ENCODE assay signal across 23 mouse cellular contexts in genomic region chr16:32613269-32613834, GRCm38 (mm10). TPM values are rescaled to one million over a fixed set of nuclear protein-coding genes. Genes with fewer than 3 reads are reported as not detected.
A peak's percentile ranks its signal among the peaks of the same experiment; 100 is the strongest.
DNase-seq lines count a peak whose midpoint lies in the region; ATAC-seq and TF ChIP-seq lines count a peak whose summit lies in the region.
"Had no signal": no experiment of that assay in that cellular context is flagged by ENCODE, and none has a peak within 500 bp of the region (broad histone marks: within the 10 kb centered on the region; RNA-seq: fewer than 3 reads in every experiment).

No protein-coding gene starts in this region.

- WGBS in hindbrain, postnatal 0 days, result 85% methylated on average over 3 of the region's 3 CpGs
- WGBS in hindbrain, embryonic 11.5 days, result 77% methylated on average over 3 of the region's 3 CpGs
- 46% methylated on average over 3 of the region's 3 CpGs for WGBS in liver, embryonic 16.5 days (ENCODE audit: insufficient replicate concordance)
- 80% methylated on average over 3 of the region's 3 CpGs for WGBS in forebrain, embryonic 14.5 days
- WGBS in forebrain, postnatal 0 days, result 82% methylated on average over 3 of the region's 3 CpGs

- TF ChIP-seq CTCF in hindbrain, postnatal 0 days (IDR thresholded peaks at IDR 0.05; ENCODE audit: low read depth), result peak; percentile 15; the same call in 1 of the 2 replicates
- TF ChIP-seq CTCF in MEL (IDR thresholded peaks at IDR 0.05 in 2 of 3, conservative IDR thresholded peaks at IDR 0.05 in 1 of 3; ENCODE audit: control insufficient read depth in 1 of 3, insufficient read depth in 1 of 3, low read depth in 2 of 3, low read length in 3 of 3, poor library complexity in 1 of 3, severe bottlenecking in 1 of 3), result peak in 1 of 3 experiments; percentile 5; a peak in 1 of 6 replicates
- TF ChIP-seq CTCF in forebrain, postnatal 0 days (IDR thresholded peaks at IDR 0.05; ENCODE audit: low read depth), result no peak

- no peak for TF ChIP-seq POLR2A in MEL (IDR thresholded peaks at IDR 0.05; ENCODE audit: control insufficient read depth in 1 of 2, insufficient read depth in 1 of 2, low read depth in 1 of 2, low read length in 2 of 2, poor library complexity in 1 of 2)

- no peak overlapping the region for H3K27ac ChIP-seq in hindbrain, postnatal 0 days
- no peak overlapping the region for H3K27ac ChIP-seq in hindbrain, embryonic 11.5 days (ENCODE audit: low read depth, low read length)
- H3K27ac ChIP-seq in MEL (ENCODE audit: control insufficient read depth, low read depth, low read length), result peak overlapping the region; percentile 70
- H3K27ac ChIP-seq in liver, embryonic 16.5 days (ENCODE audit: low read length), result peak overlapping the region; percentile 97
- H3K27ac ChIP-seq in forebrain, embryonic 14.5 days (ENCODE audit: low read depth, low read length), result no peak overlapping the region
- no peak overlapping the region for H3K27ac ChIP-seq in forebrain, postnatal 0 days (ENCODE audit: low read depth, low read length)
- H3K27ac ChIP-seq: embryonic facial prominence, embryonic 13.5 days; hindbrain, embryonic 13.5 days; neural tube, embryonic 15.5 days; stomach, embryonic 15.5 days had no signal

- no peak for TF ChIP-seq RAD21 in MEL (IDR thresholded peaks at IDR 0.05; ENCODE audit: low read depth, low read length)

- peaks cover 19% of the 10 kb centered on the region; the same call in 1 of the 2 replicates for H3K36me3 ChIP-seq in hindbrain, postnatal 0 days (ENCODE audit: insufficient read depth, low read length)
- H3K36me3 ChIP-seq in hindbrain, embryonic 11.5 days (ENCODE audit: control insufficient read depth, insufficient read depth, low read length), result no peaks in the 10 kb centered on the region
- peaks cover 42 to 45% of the 10 kb centered on the region in 2 experiments for H3K36me3 ChIP-seq in MEL (ENCODE audit: control insufficient read depth in 1 of 2, insufficient read depth in 2 of 2, low read length in 2 of 2)
- peaks cover 58% of the 10 kb centered on the region for H3K36me3 ChIP-seq in liver, embryonic 16.5 days (ENCODE audit: control insufficient read depth, insufficient read depth)
- H3K36me3 ChIP-seq in forebrain, embryonic 14.5 days (ENCODE audit: control insufficient read depth, insufficient read depth, low read length), result peaks cover 38% of the 10 kb centered on the region
- peaks cover 19% of the 10 kb centered on the region for H3K36me3 ChIP-seq in forebrain, postnatal 0 days (ENCODE audit: insufficient read depth)

- H3K79me2 ChIP-seq in MEL (ENCODE audit: control insufficient read depth, insufficient read depth, low read length, poor library complexity), result peaks cover 46% of the 10 kb centered on the region

- H3K9me3 ChIP-seq in hindbrain, postnatal 0 days (ENCODE audit: low read length), result no peaks in the 10 kb centered on the region
- H3K9me3 ChIP-seq in hindbrain, embryonic 11.5 days (ENCODE audit: control insufficient read depth, low read length), result no peaks in the 10 kb centered on the region
- no peaks in the 10 kb centered on the region for H3K9me3 ChIP-seq in MEL (replicated peaks; ENCODE audit: insufficient read depth, low read length)
- H3K9me3 ChIP-seq in liver, embryonic 16.5 days (replicated peaks; ENCODE audit: control insufficient read depth, low read length), result no peaks in the 10 kb centered on the region
- H3K9me3 ChIP-seq in forebrain, embryonic 14.5 days (replicated peaks; ENCODE audit: control insufficient read depth, low read length), result no peaks in the 10 kb centered on the region
- no peaks in the 10 kb centered on the region for H3K9me3 ChIP-seq in forebrain, postnatal 0 days (ENCODE audit: low read length)
- H3K9me3 ChIP-seq: embryonic facial prominence, embryonic 13.5 days; G1E; hindbrain, embryonic 13.5 days; megakaryocyte, embryonic 14.5 days; neural tube, embryonic 15.5 days; stomach, embryonic 15.5 days had no signal

- H3K4me3 ChIP-seq in hindbrain, postnatal 0 days (ENCODE audit: low read length), result no peak overlapping the region
- H3K4me3 ChIP-seq in hindbrain, embryonic 11.5 days (ENCODE audit: low read depth, low read length), result no peak overlapping the region
- H3K4me3 ChIP-seq in MEL (ENCODE audit: control insufficient read depth in 1 of 2, insufficient read depth in 1 of 2, low read depth in 2 of 2, low read length in 2 of 2), result no peak overlapping the region
- H3K4me3 ChIP-seq in liver, embryonic 16.5 days (ENCODE audit: low read depth, low read length), result peak overlapping the region; percentile 97
- no peak overlapping the region for H3K4me3 ChIP-seq in forebrain, embryonic 14.5 days (ENCODE audit: low read depth, low read length)
- H3K4me3 ChIP-seq in forebrain, postnatal 0 days (ENCODE audit: low read depth, low read length), result no peak overlapping the region
- H3K4me3 ChIP-seq: embryonic facial prominence, embryonic 13.5 days; hindbrain, embryonic 13.5 days; megakaryocyte, embryonic 14.5 days; neural tube, embryonic 15.5 days; stomach, embryonic 15.5 days had no signal

- H3K27me3 ChIP-seq in hindbrain, postnatal 0 days (ENCODE audit: insufficient read depth, low read length), result no peaks in the 10 kb centered on the region
- no peaks in the 10 kb centered on the region for H3K27me3 ChIP-seq in hindbrain, embryonic 11.5 days (ENCODE audit: control insufficient read depth, insufficient read depth, low read length)
- H3K27me3 ChIP-seq in MEL (ENCODE audit: control insufficient read depth in 1 of 2, insufficient read depth in 2 of 2, low read length in 2 of 2), result no peaks in the 10 kb centered on the region
- H3K27me3 ChIP-seq in liver, embryonic 16.5 days (ENCODE audit: control insufficient read depth, insufficient read depth, low read depth, low read length), result no peaks in the 10 kb centered on the region
- H3K27me3 ChIP-seq in forebrain, embryonic 14.5 days (replicated peaks; ENCODE audit: control insufficient read depth, insufficient read depth, low read length), result no peaks in the 10 kb centered on the region
- H3K27me3 ChIP-seq in forebrain, postnatal 0 days (ENCODE audit: insufficient read depth, low read length), result no peaks in the 10 kb centered on the region
- H3K27me3 ChIP-seq: embryonic facial prominence, embryonic 13.5 days; hindbrain, embryonic 13.5 days; megakaryocyte, embryonic 14.5 days; neural tube, embryonic 15.5 days; stomach, embryonic 15.5 days had no signal

- no peak for DNase-seq in hindbrain, postnatal 0 days (ENCODE audit: low spot score)
- no peak for DNase-seq in hindbrain, embryonic 11.5 days (ENCODE audit: low spot score)
- peak; percentile 19 for DNase-seq in A20 (ENCODE audit: low read depth, low spot score)
- DNase-seq in MEL (ENCODE audit: low read depth, low spot score), result peak; percentile 65
- no peak for DNase-seq in forebrain, embryonic 14.5 days (ENCODE audit: low spot score)
- no peak for DNase-seq in forebrain, postnatal 0 days
- DNase-seq: adrenal gland, postnatal 25 days; cerebellum, adult 11 months; cerebellum, postnatal 10 days; kidney, adult 11 months; kidney, postnatal 10 days; lung, adult 2 months; right cerebral cortex, postnatal 14 days; spleen, adult 18-20 months; thymus, adult 2 months had no signal

- H3K4me1 ChIP-seq in hindbrain, postnatal 0 days (ENCODE audit: insufficient read depth, low read length), result peaks cover 8% of the 10 kb centered on the region
- H3K4me1 ChIP-seq in hindbrain, embryonic 11.5 days (replicated peaks; ENCODE audit: control insufficient read depth, insufficient read depth, low read length), result no peaks in the 10 kb centered on the region
- peaks cover 6 to 26% of the 10 kb centered on the region in 2 experiments; a peak in 3 of 4 replicates for H3K4me1 ChIP-seq in MEL (ENCODE audit: control insufficient read depth in 1 of 2, insufficient read depth in 2 of 2, low read length in 2 of 2)
- H3K4me1 ChIP-seq in liver, embryonic 16.5 days (ENCODE audit: control insufficient read depth, low read depth, low read length), result peaks cover 16% of the 10 kb centered on the region
- peaks cover 9% of the 10 kb centered on the region for H3K4me1 ChIP-seq in forebrain, embryonic 14.5 days (ENCODE audit: control insufficient read depth, insufficient read depth, low read length)
- H3K4me1 ChIP-seq in forebrain, postnatal 0 days (ENCODE audit: insufficient read depth), result peaks cover 9% of the 10 kb centered on the region; the same call in 1 of the 2 replicates
- H3K4me1 ChIP-seq: embryonic facial prominence, embryonic 13.5 days; stomach, embryonic 15.5 days had no signal

- no peak overlapping the region for H3K4me2 ChIP-seq in hindbrain, postnatal 0 days (ENCODE audit: low read depth, low read length)
- H3K4me2 ChIP-seq in hindbrain, embryonic 11.5 days (replicated peaks; ENCODE audit: low read depth, low read length), result no peak overlapping the region
- H3K4me2 ChIP-seq in liver, embryonic 16.5 days (ENCODE audit: low read depth, low read length), result peak overlapping the region; percentile 71
- H3K4me2 ChIP-seq in forebrain, embryonic 14.5 days (ENCODE audit: low read length), result no peak overlapping the region
- H3K4me2 ChIP-seq in forebrain, postnatal 0 days (ENCODE audit: low read depth), result no peak overlapping the region
- H3K4me2 ChIP-seq: embryonic facial prominence, embryonic 13.5 days; hindbrain, embryonic 13.5 days; neural tube, embryonic 15.5 days; stomach, embryonic 15.5 days had no signal

- H3K9ac ChIP-seq in hindbrain, postnatal 0 days (replicated peaks; ENCODE audit: low read length), result no peak overlapping the region
- no peak overlapping the region for H3K9ac ChIP-seq in hindbrain, embryonic 11.5 days (ENCODE audit: low read depth, low read length)
- H3K9ac ChIP-seq in MEL (ENCODE audit: control insufficient read depth, low read depth, low read length, poor library complexity, severe bottlenecking), result no peak overlapping the region; the same call in 1 of the 2 replicates
- H3K9ac ChIP-seq in liver, embryonic 16.5 days (ENCODE audit: low read depth, low read length), result peak overlapping the region; percentile 43
- no peak overlapping the region for H3K9ac ChIP-seq in forebrain, embryonic 14.5 days (ENCODE audit: low read length)
- H3K9ac ChIP-seq in forebrain, postnatal 0 days, result no peak overlapping the region
- H3K9ac ChIP-seq: embryonic facial prominence, embryonic 13.5 days; hindbrain, embryonic 13.5 days; neural tube, embryonic 15.5 days; stomach, embryonic 15.5 days had no signal

- peak in 1 of 2 experiments; percentile 32; a peak in 1 of 4 replicates for TF ChIP-seq EP300 in MEL (IDR thresholded peaks at IDR 0.05; ENCODE audit: low read depth in 1 of 2, low read length in 2 of 2)

- no peak for ATAC-seq in hindbrain, postnatal 0 days
- no peak for ATAC-seq in hindbrain, embryonic 11.5 days (ENCODE audit: low FRiP score)
- ATAC-seq in liver, embryonic 16.5 days (ENCODE audit: low read depth), result no peak
- ATAC-seq in forebrain, embryonic 14.5 days, result no peak
- no peak for ATAC-seq in forebrain, postnatal 0 days
- ATAC-seq: midbrain, embryonic 16.5 days had no signal

RNA-seq across cellular contexts. Expression of gene Tfrc, which starts 4.6 kb away (rescaled TPM):
- total RNA-seq in hindbrain, postnatal 0 days (2014; rRNA removed), result 51.9 and 56.3 TPM in 2 replicates
- polyA plus RNA-seq in hindbrain, postnatal 0 days (2015; fragmentation: Nextera tagmentation; extraction: Ambion mirVana), result 38.3 and 40.0 TPM in 2 replicates
- polyA plus RNA-seq in hindbrain, embryonic 11.5 days (2014; fragmentation: Nextera tagmentation; extraction: Ambion mirVana), result 59.0 and 69.2 TPM in 2 replicates
- total RNA-seq in MEL (2012; rRNA removed), result 156 and 234 TPM in 2 replicates
- 100 to 1,000 TPM in 1 of 2 experiments, 10 to 100 TPM in 1; 90.9 to 106 TPM for polyA plus RNA-seq in MEL (2012; ENCODE audit: insufficient read depth in 1 of 2, insufficient read length in 2 of 2, low read depth in 1 of 2, low replicate concordance in 2 of 2, missing spikeins in 1 of 2)
- polyA plus RNA-seq in liver, embryonic 16.5 days (2015; fragmentation: Nextera tagmentation; extraction: Ambion mirVana), result 317 and 331 TPM in 2 replicates
- polyA plus RNA-seq in forebrain, embryonic 14.5 days (2014; fragmentation: Nextera tagmentation; extraction: Ambion mirVana), result 43.9 and 56.0 TPM in 2 replicates
- total RNA-seq in forebrain, postnatal 0 days (2014; rRNA removed), result 70.3 and 112 TPM in 2 replicates
- polyA plus RNA-seq in forebrain, postnatal 0 days (2015; fragmentation: Nextera tagmentation; extraction: Ambion mirVana), result 34.8 and 35.3 TPM in 2 replicates

RNA-seq across cellular contexts. Expression of gene Tnk2, which starts 30.3 kb away (rescaled TPM):
- 78.2 and 90.5 TPM in 2 replicates for total RNA-seq in hindbrain, postnatal 0 days (2014; rRNA removed)
- 18.6 and 19.2 TPM in 2 replicates for polyA plus RNA-seq in hindbrain, postnatal 0 days (2015; fragmentation: Nextera tagmentation; extraction: Ambion mirVana)
- 5.2 and 7.0 TPM in 2 replicates for polyA plus RNA-seq in hindbrain, embryonic 11.5 days (2014; fragmentation: Nextera tagmentation; extraction: Ambion mirVana)
- 30.3 and 34.8 TPM in 2 replicates for total RNA-seq in MEL (2012; rRNA removed)
- 10 to 100 TPM in 1 of 2 experiments, not detected in 1; 77.0 TPM for polyA plus RNA-seq in MEL (2012; ENCODE audit: insufficient read depth in 1 of 2, insufficient read length in 2 of 2, low read depth in 1 of 2, low replicate concordance in 2 of 2, missing spikeins in 1 of 2)
- polyA plus RNA-seq in liver, embryonic 16.5 days (2015; fragmentation: Nextera tagmentation; extraction: Ambion mirVana), result 2.7 and 2.8 TPM in 2 replicates
- 11.2 and 13.1 TPM in 2 replicates for polyA plus RNA-seq in forebrain, embryonic 14.5 days (2014; fragmentation: Nextera tagmentation; extraction: Ambion mirVana)
- 48.4 and 55.3 TPM in 2 replicates for total RNA-seq in forebrain, postnatal 0 days (2014; rRNA removed)
- polyA plus RNA-seq in forebrain, postnatal 0 days (2015; fragmentation: Nextera tagmentation; extraction: Ambion mirVana), result 10.3 and 13.2 TPM in 2 replicates

Comparison
In these comparisons a context has a peak if more than half of its experiments do, and no peak if none do; other contexts are left out.
1. DNase-seq: peak in A20 (single experiment) and MEL (single experiment); none in hindbrain, postnatal 0 days (single experiment), hindbrain, embryonic 11.5 days (single experiment), forebrain, embryonic 14.5 days (single experiment) and forebrain, postnatal 0 days (single experiment).
2. H3K27ac ChIP-seq: peak in MEL (single experiment) and liver, embryonic 16.5 days (single experiment); none in hindbrain, postnatal 0 days (single experiment), hindbrain, embryonic 11.5 days (single experiment), forebrain, embryonic 14.5 days (single experiment) and forebrain, postnatal 0 days (single experiment).